Mouse (Mus musculus) cerebellum, adult 2 months (tissue): ENCODE results near the gene Cfap61.
A peak's percentile ranks its signal among the peaks of the same experiment; 100 is the strongest.

Source experiments
- CTCF ChIP-seq: fragments of 200-500 bp; IDR thresholded peaks from 2 replicates; pipeline ENCODE4 v1.5.1; 2011; ENCODE audit warnings: low read depth, mild to moderate bottlenecking, control low read depth, low read length, moderate library complexity, borderline replicate concordance; ENCODE audit not compliant: insufficient read depth
- POLR2A ChIP-seq: fragments of 200-500 bp; IDR thresholded peaks from 2 replicates; pipeline ENCODE4 v1.6.1; 2011; ENCODE audit warnings: low read length, control low read depth, borderline replicate concordance; ENCODE audit not compliant: insufficient read depth

GRCm38 (mm10) chr2:146214715-146215114 lies 280.1 kb downstream of the Cfap61 start:
- peak; percentile 82 for TF ChIP-seq CTCF
- TF ChIP-seq POLR2A, result no peak
